ENCODE assay signal across 18 mouse cellular contexts in genomic region chr4:119053680-119054079, GRCm38 (mm10). TPM values are rescaled to one million over a fixed set of nuclear protein-coding genes. Genes with fewer than 3 reads are reported as not detected.
DNase-seq lines count a peak whose midpoint lies in the region; ATAC-seq and TF ChIP-seq lines count a peak whose summit lies in the region.
"Had no signal": no experiment of that assay in that cellular context is flagged by ENCODE, and none has a peak within 500 bp of the region (broad histone marks: within the 10 kb centered on the region; RNA-seq: fewer than 3 reads in every experiment).

No protein-coding gene starts in this region.

- no peak for TF ChIP-seq CTCF in liver, adult 2 months (IDR thresholded peaks at IDR 0.05; ENCODE audit: low read depth, low read length)

- no peaks in the 10 kb centered on the region for H3K4me1 ChIP-seq in liver, adult 2 months (ENCODE audit: control insufficient read depth, insufficient read depth, low read length)
- peaks cover 59% of the 10 kb centered on the region for H3K4me1 ChIP-seq in liver, embryonic 16.5 days (ENCODE audit: control insufficient read depth, low read depth, low read length)
- no peaks in the 10 kb centered on the region for H3K4me1 ChIP-seq in midbrain, embryonic 11.5 days (ENCODE audit: control insufficient read depth, insufficient read depth, low read length)
- H3K4me1 ChIP-seq: limb, embryonic 13.5 days; neural tube, embryonic 12.5 days had no signal

- no peak for TF ChIP-seq POLR2A in liver, adult 2 months (IDR thresholded peaks at IDR 0.05; ENCODE audit: extremely low read depth, insufficient read depth, low read length)

- H3K9me3 ChIP-seq in liver, embryonic 16.5 days (replicated peaks; ENCODE audit: control insufficient read depth, low read length): no peaks in the 10 kb centered on the region
- no peaks in the 10 kb centered on the region for H3K9me3 ChIP-seq in midbrain, embryonic 11.5 days (ENCODE audit: control insufficient read depth, low read length)
- H3K9me3 ChIP-seq: embryonic facial prominence, embryonic 10.5 days; limb, embryonic 13.5 days; neural tube, embryonic 12.5 days had no signal

- no peak overlapping the region for H3K9ac ChIP-seq in liver, adult 2 months (ENCODE audit: low read depth, low read length)
- H3K9ac ChIP-seq in liver, embryonic 16.5 days (ENCODE audit: low read depth, low read length): peak overlapping the region; percentile 39
- no peak overlapping the region for H3K9ac ChIP-seq in midbrain, embryonic 11.5 days (ENCODE audit: low read length)
- H3K9ac ChIP-seq: hindbrain, embryonic 14.5 days; limb, embryonic 13.5 days; neural tube, embryonic 12.5 days had no signal

- H3K79me2 ChIP-seq in liver, adult 2 months (ENCODE audit: control insufficient read depth, insufficient read depth, low read length): no peaks in the 10 kb centered on the region

- no peaks in the 10 kb centered on the region for H3K36me3 ChIP-seq in liver, adult 2 months (ENCODE audit: control insufficient read depth, insufficient read depth, low read length)
- no peaks in the 10 kb centered on the region for H3K36me3 ChIP-seq in liver, embryonic 16.5 days (ENCODE audit: control insufficient read depth, insufficient read depth)
- H3K36me3 ChIP-seq in midbrain, embryonic 11.5 days (ENCODE audit: control insufficient read depth, insufficient read depth, low read length): no peaks in the 10 kb centered on the region
- H3K36me3 ChIP-seq: embryonic facial prominence, embryonic 10.5 days; limb, embryonic 13.5 days; neural tube, embryonic 12.5 days had no signal

- intact Hi-C loops in left cerebral cortex, postnatal 25 days (cut with DNase I): no loop called here

- H3K27ac ChIP-seq in liver, adult 2 months (replicated peaks; ENCODE audit: insufficient read depth, low read depth, low read length): no peak overlapping the region
- peak overlapping the region; percentile 95 for H3K27ac ChIP-seq in liver, embryonic 16.5 days (ENCODE audit: low read length)
- H3K27ac ChIP-seq in midbrain, embryonic 11.5 days (ENCODE audit: low read depth, low read length): no peak overlapping the region
- H3K27ac ChIP-seq: embryonic facial prominence, embryonic 10.5 days; hindbrain, embryonic 14.5 days; kidney, postnatal 0 days; limb, embryonic 13.5 days; neural tube, embryonic 12.5 days had no signal

- H3K4me2 ChIP-seq in liver, embryonic 16.5 days (ENCODE audit: low read depth, low read length): peak overlapping the region; percentile 56
- no peak overlapping the region for H3K4me2 ChIP-seq in midbrain, embryonic 11.5 days
- H3K4me2 ChIP-seq: hindbrain, embryonic 14.5 days; limb, embryonic 13.5 days; neural tube, embryonic 12.5 days had no signal

- WGBS in liver, adult 2 months: 70% methylated on average over 6 of the region's 6 CpGs
- 56% methylated on average over 6 of the region's 6 CpGs for WGBS in liver, embryonic 16.5 days (ENCODE audit: insufficient replicate concordance)
- 91% methylated on average over 6 of the region's 6 CpGs for WGBS in midbrain, embryonic 11.5 days

- ATAC-seq in granulocyte monocyte progenitor cell, adult 5-6 weeks (replicated peaks; ENCODE audit: poor library complexity, severe bottlenecking): peak; percentile 66
- no peak for ATAC-seq in liver, embryonic 16.5 days (ENCODE audit: low read depth)
- ATAC-seq in midbrain, embryonic 11.5 days (ENCODE audit: low FRiP score): no peak
- ATAC-seq: intestine, postnatal 0 days; Patski had no signal

- H3K4me3 ChIP-seq in liver, adult 2 months (ENCODE audit: insufficient read depth, low read depth, low read length): no peak overlapping the region
- H3K4me3 ChIP-seq in liver, embryonic 16.5 days (ENCODE audit: low read depth, low read length): peak overlapping the region; percentile 20; the same call in 1 of the 2 replicates
- no peak overlapping the region for H3K4me3 ChIP-seq in midbrain, embryonic 11.5 days (ENCODE audit: low read depth, low read length)
- H3K4me3 ChIP-seq: embryonic facial prominence, embryonic 10.5 days; limb, embryonic 13.5 days; neural tube, embryonic 12.5 days had no signal

- DNase-seq in liver, adult 2 months (ENCODE audit: extremely low read depth, low read depth, low spot score): peak; percentile 9
- DNase-seq in liver: no peak
- no peak for DNase-seq in left cerebral cortex, postnatal 25 days (ENCODE audit: low spot score in 2 of 2)
- DNase-seq in ovary, postnatal 14 days (ENCODE audit: low spot score): no peak
- no peak for DNase-seq in midbrain, embryonic 11.5 days (ENCODE audit: low spot score, missing footprints)
- DNase-seq: cerebellum, postnatal 14 days; lung, postnatal 4 days; right cerebral cortex, postnatal 4 days; thymus, adult 18-20 months had no signal

- no peaks in the 10 kb centered on the region for H3K27me3 ChIP-seq in liver, adult 2 months (ENCODE audit: control insufficient read depth, insufficient read depth, low read length)
- H3K27me3 ChIP-seq in liver, embryonic 16.5 days (ENCODE audit: control insufficient read depth, insufficient read depth, low read depth, low read length): no peaks in the 10 kb centered on the region; the same call in 1 of the 2 replicates
- no peaks in the 10 kb centered on the region for H3K27me3 ChIP-seq in midbrain, embryonic 11.5 days (ENCODE audit: control insufficient read depth, insufficient read depth, low read length)
- H3K27me3 ChIP-seq: limb, embryonic 13.5 days; neural tube, embryonic 12.5 days; Patski had no signal

RNA-seq across cellular contexts. Expression of gene Slc2a1, which starts 54.8 kb away (rescaled TPM):
- 6.9 and 7.3 TPM in 2 replicates for total RNA-seq in liver, adult 2 months (2014; rRNA removed)
- 11.1 and 17.7 TPM in 2 replicates for polyA plus RNA-seq in liver, adult 2 months (2012; rRNA removed)
- total RNA-seq in granulocyte monocyte progenitor cell, adult 5-6 weeks (2014; fragmentation: Nextera tagmentation): 9.0 and 10.2 TPM in 2 replicates
- total RNA-seq in granulocyte monocyte progenitor cell, adult 5-6 weeks (2017): 6.5 and 12.4 TPM in 2 replicates
- polyA plus RNA-seq in liver, embryonic 16.5 days (2015; fragmentation: Nextera tagmentation; extraction: Ambion mirVana): 288 and 291 TPM in 2 replicates
- 100 to 1,000 TPM in 1 of 2 experiments, 10 to 100 TPM in 1; 95.0 to 111 TPM for total RNA-seq in left cerebral cortex, postnatal 25 days (2021)
- polyA plus RNA-seq in midbrain, embryonic 11.5 days (2014; fragmentation: Nextera tagmentation; extraction: Ambion mirVana): 152 and 158 TPM in 2 replicates

Comparison
In these comparisons a context has a peak if more than half of its experiments do, and no peak if none do; other contexts are left out.
1. RNA of gene Slc2a1, which starts 54.8 kb away (total RNA-seq): 95.0 to 111 TPM in left cerebral cortex, postnatal 25 days; 6.5 to 12.4 TPM in granulocyte monocyte progenitor cell, adult 5-6 weeks and 6.9 to 7.3 TPM in liver, adult 2 months; every median in the first group is over 4 times any median in the second.